In the genomic region with DNA sequence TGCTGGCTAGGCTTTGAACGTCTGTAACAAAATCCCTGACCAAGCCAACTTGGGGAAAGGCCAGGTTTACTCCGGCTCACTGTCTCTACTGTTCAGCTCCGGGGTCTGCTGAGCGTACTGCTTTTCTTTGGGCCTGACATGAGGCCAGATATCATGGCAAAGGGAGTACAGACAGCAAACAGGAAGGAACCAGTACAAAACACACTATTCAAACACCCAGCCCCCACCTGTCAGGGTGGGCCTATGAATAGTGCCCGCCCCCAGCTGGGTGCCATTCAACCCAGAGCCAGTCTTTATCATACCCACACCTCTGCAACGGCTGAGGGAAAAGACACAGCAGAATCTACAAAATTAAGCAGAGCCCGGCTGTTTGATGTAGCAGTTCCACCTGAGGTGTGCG, we compare ENCODE assay signal across 33 mouse cellular contexts. TPM values are rescaled to one million over a fixed set of nuclear protein-coding genes. Genes with fewer than 3 reads are reported as not detected.
DNase-seq lines count a peak whose midpoint lies in the region; ATAC-seq and TF ChIP-seq lines count a peak whose summit lies in the region.
"Had no signal": no experiment of that assay in that cellular context is flagged by ENCODE, and none has a peak within 500 bp of the region (broad histone marks: within the 10 kb centered on the region; RNA-seq: fewer than 3 reads in every experiment).

No protein-coding gene starts in this region.

- H3K4me1 ChIP-seq in embryonic facial prominence, embryonic 14.5 days (ENCODE audit: control insufficient read depth, insufficient read depth, low read length): no peaks in the 10 kb centered on the region
- H3K4me1 ChIP-seq in embryonic facial prominence, embryonic 10.5 days: no peaks in the 10 kb centered on the region
- H3K4me1 ChIP-seq in hindbrain, postnatal 0 days (ENCODE audit: insufficient read depth, low read length): no peaks in the 10 kb centered on the region
- 0 out of 2 replicates have a peak, but pooled peaks cover 4% of the 10 kb centered on the region for H3K4me1 ChIP-seq in hindbrain, embryonic 14.5 days (replicated peaks; ENCODE audit: control insufficient read depth, insufficient read depth, low read length)
- H3K4me1 ChIP-seq: embryonic facial prominence, embryonic 12.5 days; forebrain, embryonic 13.5 days; intestine, embryonic 15.5 days had no signal

- H3K4me2 ChIP-seq in embryonic facial prominence, embryonic 14.5 days (ENCODE audit: low read depth, low read length): no peak overlapping the region
- H3K4me2 ChIP-seq in hindbrain, postnatal 0 days (ENCODE audit: low read depth, low read length): no peak overlapping the region
- no peak overlapping the region for H3K4me2 ChIP-seq in hindbrain, embryonic 14.5 days (replicated peaks)
- H3K4me2 ChIP-seq: embryonic facial prominence, embryonic 12.5 days; forebrain, embryonic 13.5 days; heart, embryonic 11.5 days; hindbrain, embryonic 13.5 days; intestine, embryonic 15.5 days had no signal

- H3K27ac ChIP-seq in embryonic facial prominence, embryonic 14.5 days (replicated peaks; ENCODE audit: low read depth, low read length): no peak overlapping the region
- no peak overlapping the region for H3K27ac ChIP-seq in embryonic facial prominence, embryonic 10.5 days (replicated peaks)
- H3K27ac ChIP-seq in hindbrain, postnatal 0 days: no peak overlapping the region
- no peak overlapping the region for H3K27ac ChIP-seq in hindbrain, embryonic 14.5 days
- H3K27ac ChIP-seq: embryonic facial prominence, embryonic 12.5 days; forebrain, embryonic 13.5 days; heart, adult 2 months; hindbrain, embryonic 13.5 days; intestine, embryonic 15.5 days had no signal

- H3K4me3 ChIP-seq in embryonic facial prominence, embryonic 14.5 days (ENCODE audit: low read depth, low read length): no peak overlapping the region
- no peak overlapping the region for H3K4me3 ChIP-seq in embryonic facial prominence, embryonic 10.5 days
- no peak overlapping the region for H3K4me3 ChIP-seq in hindbrain, postnatal 0 days (ENCODE audit: low read length)
- H3K4me3 ChIP-seq in hindbrain, embryonic 14.5 days (replicated peaks; ENCODE audit: low read length): no peak overlapping the region
- H3K4me3 ChIP-seq: embryonic facial prominence, embryonic 12.5 days; erythroblast, embryonic 14.5 days; forebrain, embryonic 13.5 days; heart, adult 2 months; hindbrain, embryonic 13.5 days; intestine, embryonic 15.5 days had no signal

- no peaks in the 10 kb centered on the region for H3K36me3 ChIP-seq in embryonic facial prominence, embryonic 14.5 days (ENCODE audit: control insufficient read depth, insufficient read depth, low read length)
- H3K36me3 ChIP-seq in embryonic facial prominence, embryonic 10.5 days (replicated peaks): no peaks in the 10 kb centered on the region
- no peaks in the 10 kb centered on the region for H3K36me3 ChIP-seq in hindbrain, postnatal 0 days (ENCODE audit: insufficient read depth, low read length)
- no peaks in the 10 kb centered on the region for H3K36me3 ChIP-seq in hindbrain, embryonic 14.5 days (replicated peaks; ENCODE audit: control insufficient read depth, insufficient read depth)
- H3K36me3 ChIP-seq: embryonic facial prominence, embryonic 12.5 days; G1E; hindbrain, embryonic 13.5 days; intestine, embryonic 15.5 days had no signal

- H3K9ac ChIP-seq in embryonic facial prominence, embryonic 14.5 days (ENCODE audit: low read depth, low read length): no peak overlapping the region
- H3K9ac ChIP-seq in hindbrain, postnatal 0 days (replicated peaks; ENCODE audit: low read length): no peak overlapping the region
- no peak overlapping the region for H3K9ac ChIP-seq in hindbrain, embryonic 14.5 days
- H3K9ac ChIP-seq: embryonic facial prominence, embryonic 12.5 days; forebrain, embryonic 13.5 days; hindbrain, embryonic 13.5 days; intestine, embryonic 15.5 days had no signal

- no peaks in the 10 kb centered on the region for H3K9me3 ChIP-seq in embryonic facial prominence, embryonic 14.5 days (ENCODE audit: control insufficient read depth, low read length)
- no peaks in the 10 kb centered on the region for H3K9me3 ChIP-seq in embryonic facial prominence, embryonic 10.5 days
- H3K9me3 ChIP-seq in hindbrain, postnatal 0 days (ENCODE audit: low read length): no peaks in the 10 kb centered on the region
- H3K9me3 ChIP-seq in hindbrain, embryonic 14.5 days (ENCODE audit: control insufficient read depth, low read length): no peaks in the 10 kb centered on the region
- H3K9me3 ChIP-seq: embryonic facial prominence, embryonic 12.5 days; forebrain, embryonic 13.5 days; hindbrain, embryonic 13.5 days; intestine, embryonic 15.5 days had no signal

- TF ChIP-seq CTCF in hindbrain, postnatal 0 days (IDR thresholded peaks at IDR 0.05; ENCODE audit: low read depth): no peak
- no peak for TF ChIP-seq CTCF in brain, embryonic 14.5 days (IDR thresholded peaks at IDR 0.05; ENCODE audit: borderline replicate concordance, extremely low read depth, insufficient read depth, insufficient read length)

- no peak for DNase-seq in embryonic facial prominence, embryonic 14.5 days (ENCODE audit: low spot score)
- no peak for DNase-seq in embryonic facial prominence, embryonic 10.5 days (ENCODE audit: low spot score)
- DNase-seq in frontal cortex, postnatal 36 days (ENCODE audit: low spot score in 2 of 2): no peak
- DNase-seq in hindbrain, postnatal 0 days (ENCODE audit: low spot score): peak; percentile 23
- DNase-seq in hindbrain, embryonic 14.5 days (ENCODE audit: low spot score): no peak
- peak; percentile 34 for DNase-seq in brain, embryonic 14.5 days (ENCODE audit: low read depth)
- DNase-seq: adrenal gland, postnatal 10 days; adrenal gland, postnatal 36 days; B cell, adult 2 months; cerebellum, adult 11-12 months; cerebellum, adult 8-10 months; gastrocnemius, postnatal 25 days; heart, adult 2 months; kidney, adult 11 months; kidney, adult 8-10 months had no signal

- H3K27me3 ChIP-seq in embryonic facial prominence, embryonic 14.5 days (replicated peaks; ENCODE audit: control insufficient read depth, insufficient read depth, low read length): no peaks in the 10 kb centered on the region
- H3K27me3 ChIP-seq in embryonic facial prominence, embryonic 10.5 days (replicated peaks; ENCODE audit: low read depth, poor library complexity, severe bottlenecking): no peaks in the 10 kb centered on the region
- no peaks in the 10 kb centered on the region for H3K27me3 ChIP-seq in hindbrain, postnatal 0 days (ENCODE audit: insufficient read depth, low read length)
- H3K27me3 ChIP-seq in hindbrain, embryonic 14.5 days (ENCODE audit: control insufficient read depth, insufficient read depth, low read length): no peaks in the 10 kb centered on the region
- H3K27me3 ChIP-seq: embryonic facial prominence, embryonic 12.5 days; forebrain, embryonic 13.5 days; hindbrain, embryonic 13.5 days; intestine, embryonic 15.5 days; Patski had no signal

- TF ChIP-seq POLR2A in brain, embryonic 14.5 days (IDR thresholded peaks at IDR 0.05; ENCODE audit: borderline replicate concordance, extremely low read depth, insufficient read depth, insufficient read length, poor library complexity, severe bottlenecking): no peak

- ATAC-seq in embryonic facial prominence, embryonic 14.5 days (ENCODE audit: low read depth): 0 out of 2 replicates have a peak, but pooled peaks have one; percentile 41
- ATAC-seq in frontal cortex, adult (ENCODE audit: low TSS enrichment): 0 out of 2 replicates have a peak, but pooled peaks have one; percentile 32
- peak; percentile 45; the same call in 1 of the 2 replicates for ATAC-seq in hindbrain, postnatal 0 days
- ATAC-seq in hindbrain, embryonic 14.5 days (ENCODE audit: low FRiP score): no peak
- ATAC-seq: forebrain, embryonic 13.5 days; intestine, embryonic 15.5 days; Patski had no signal

- WGBS in embryonic facial prominence, embryonic 14.5 days: 81% methylated on average over 8 of the region's 8 CpGs
- 76% methylated on average over 8 of the region's 8 CpGs for WGBS in embryonic facial prominence, embryonic 10.5 days
- WGBS in hindbrain, postnatal 0 days: 65% methylated on average over 8 of the region's 8 CpGs
- 88% methylated on average over 8 of the region's 8 CpGs for WGBS in hindbrain, embryonic 14.5 days

RNA-seq across cellular contexts. Expression of a gene that starts 42.8 kb away (rescaled TPM):
- not detected in 2 replicates for polyA plus RNA-seq in embryonic facial prominence, embryonic 14.5 days (2014; fragmentation: Nextera tagmentation; extraction: Ambion mirVana)
- polyA plus RNA-seq in embryonic facial prominence, embryonic 10.5 days (2016; fragmentation: Nextera tagmentation; extraction: Ambion mirVana): not detected in 2 replicates
- total RNA-seq in hindbrain, postnatal 0 days (2014; rRNA removed): not detected in 2 replicates
- not detected in 2 replicates for polyA plus RNA-seq in hindbrain, postnatal 0 days (2015; fragmentation: Nextera tagmentation; extraction: Ambion mirVana)
- polyA plus RNA-seq in hindbrain, embryonic 14.5 days (2014; fragmentation: Nextera tagmentation; extraction: Ambion mirVana): not detected in 2 replicates
- polyA plus RNA-seq in brain, embryonic 14.5 days (2012; rRNA removed): not detected in 2 replicates
- total RNA-seq: adrenal gland, adult 18-20 months; adrenal gland, postnatal 10 days; adrenal gland, postnatal 36 days; CH12.LX; G1E; gastrocnemius, adult 8-10 months; gastrocnemius, postnatal 25 days; heart, adult 2 months; heart, postnatal 25 days; hematopoietic stem cell, adult 5-6 weeks had no signal
- polyA plus RNA-seq: embryonic facial prominence, embryonic 12.5 days; erythroblast, embryonic 14.5 days; forebrain, embryonic 13.5 days; frontal cortex, adult 2 months; gonadal fat pad, adult 2 months; heart, adult 2 months; heart, embryonic 11.5 days; heart, embryonic 14.5 days; heart, postnatal 0 days; hindbrain, embryonic 13.5 days; intestine, embryonic 15.5 days had no signal

Comparison
In these comparisons a context has a peak if more than half of its experiments do, and no peak if none do; other contexts are left out.
1. DNase-seq: peak in hindbrain, postnatal 0 days (single experiment) and brain, embryonic 14.5 days (single experiment); none in embryonic facial prominence, embryonic 14.5 days (single experiment), embryonic facial prominence, embryonic 10.5 days (single experiment), frontal cortex, postnatal 36 days (0 of 2) and hindbrain, embryonic 14.5 days (single experiment).